Mouse (Mus musculus) thymus, adult 2 months (tissue): ENCODE results near the gene Med31.

Experiments
- CTCF ChIP-seq: fragments of 200-500 bp; IDR thresholded peaks from 2 replicates; pipeline ENCODE4 v1.5.1; 2012; ENCODE audit warnings: mild to moderate bottlenecking, control low read depth, low read length, moderate library complexity, borderline replicate concordance; ENCODE audit not compliant: control insufficient read depth, poor library complexity, insufficient read depth; ENCODE audit errors: extremely low read depth
- POLR2A ChIP-seq: fragments of 200-500 bp; IDR thresholded peaks from 2 replicates; pipeline ENCODE4 v1.6.1; 2012; ENCODE audit warnings: mild to moderate bottlenecking, low read length, control low read depth, moderate library complexity; ENCODE audit not compliant: control insufficient read depth, poor library complexity, insufficient read depth; ENCODE audit errors: extremely low read depth

DNA sequence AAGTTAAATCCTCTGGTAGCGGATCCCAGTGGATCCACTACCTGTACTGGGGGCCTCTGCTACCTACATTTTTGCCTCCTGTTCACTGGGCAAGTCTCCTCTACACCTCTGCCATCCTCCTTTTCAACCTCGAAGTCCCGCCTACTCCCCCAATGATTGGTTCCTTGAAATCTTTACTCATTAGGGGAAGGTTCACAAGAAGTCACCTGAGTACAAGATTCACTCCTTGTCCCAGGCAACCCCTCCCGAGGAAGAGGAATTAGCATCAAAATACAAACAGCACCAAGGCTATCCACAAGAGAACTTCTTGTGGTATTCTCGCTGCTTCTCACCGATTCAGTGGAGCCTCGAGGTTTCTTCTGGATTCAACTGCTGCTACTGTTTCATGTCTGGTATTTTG, 16.7 kb upstream of the Med31 start:
- TF ChIP-seq CTCF (no peak), POLR2A (no peak)
